Mouse (Mus musculus) heart, postnatal 0 days (tissue): ENCODE measurements around the gene Rph3al.

Experiments used
- CTCF ChIP-seq: IDR thresholded peaks from 2 replicates; pipeline ENCODE4 v1.5.1; 2016; ENCODE audit warnings: antibody characterized with exemption, control low read depth, low read depth
- EP300 ChIP-seq: IDR thresholded peaks from 2 replicates; pipeline ENCODE4 v1.6.1; 2016; ENCODE audit warnings: antibody characterized with exemption, low read depth

GRCm38 (mm10) chr11:75938379-75938906 is at the start of gene Rph3al:
- TF ChIP-seq CTCF (no peak), EP300 (no peak)
